Mouse (Mus musculus): Measurements from ENCODE around the gene Timp3.
"Not testable (repeated sequence)": the region's sequence is repeated elsewhere in the genome, so short reads cannot be mapped to it uniquely, and the experiment has no call there.

The Timp3 gene

DNA sequence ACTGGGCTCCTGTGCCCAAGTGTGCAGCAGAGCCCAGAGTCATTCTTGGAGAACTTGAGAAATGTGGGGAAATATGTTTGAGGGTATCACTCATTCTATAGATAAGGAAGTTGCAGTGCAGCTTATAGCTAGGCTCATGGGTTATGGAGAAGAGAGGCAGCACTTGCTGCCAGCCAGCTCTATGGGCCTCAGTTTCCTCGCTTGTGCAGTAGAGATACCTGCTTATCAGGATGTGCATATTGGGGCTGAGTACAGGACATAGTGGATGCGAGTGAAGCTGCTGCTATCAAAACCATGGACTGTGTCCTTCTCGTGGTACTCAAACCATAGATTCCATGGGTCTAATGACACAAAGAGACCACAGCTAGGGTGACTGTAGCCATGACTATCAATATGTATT, 52.3 kb downstream of the Timp3 start:
- DNase-seq (ENCODE audit: low read depth, low spot score), result no peak

DNA sequence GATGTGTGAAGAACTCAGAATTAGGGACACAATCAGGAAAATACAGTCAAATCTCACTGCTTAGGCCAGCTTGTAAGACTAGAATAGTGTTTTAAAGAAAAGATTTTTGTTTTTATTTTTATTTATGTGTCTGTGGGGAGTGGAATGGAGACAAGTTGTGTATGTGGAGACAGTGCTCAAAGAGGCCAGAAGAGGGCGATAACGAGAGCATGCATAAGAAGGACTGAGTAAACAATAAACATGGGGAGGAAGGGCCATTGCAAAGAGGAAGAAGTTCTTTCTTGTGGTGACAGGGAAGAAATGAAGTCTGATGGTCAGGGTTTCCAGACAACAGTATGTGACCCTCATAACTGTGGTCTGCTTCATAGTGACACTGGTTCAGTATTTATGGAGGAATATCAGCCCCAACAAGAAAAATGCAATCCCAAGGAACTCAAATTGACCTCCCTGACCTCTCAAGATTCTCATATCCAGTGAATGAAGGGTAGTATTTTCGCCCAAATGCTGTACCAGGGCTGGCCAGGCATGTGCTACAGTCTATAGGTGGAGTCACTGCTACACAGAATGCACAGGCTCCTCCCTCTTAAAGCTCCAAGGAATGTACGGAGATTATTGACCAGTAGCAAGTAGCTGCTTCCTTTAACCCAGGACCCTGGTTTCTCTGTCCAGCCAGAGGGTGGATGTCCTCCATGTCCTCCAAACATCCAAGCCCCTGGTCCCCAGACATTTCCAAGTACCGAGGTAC, 56.8 kb downstream of the Timp3 start:
- DNase-seq (ENCODE audit: low read depth, low spot score), result peak; percentile 37

DNA sequence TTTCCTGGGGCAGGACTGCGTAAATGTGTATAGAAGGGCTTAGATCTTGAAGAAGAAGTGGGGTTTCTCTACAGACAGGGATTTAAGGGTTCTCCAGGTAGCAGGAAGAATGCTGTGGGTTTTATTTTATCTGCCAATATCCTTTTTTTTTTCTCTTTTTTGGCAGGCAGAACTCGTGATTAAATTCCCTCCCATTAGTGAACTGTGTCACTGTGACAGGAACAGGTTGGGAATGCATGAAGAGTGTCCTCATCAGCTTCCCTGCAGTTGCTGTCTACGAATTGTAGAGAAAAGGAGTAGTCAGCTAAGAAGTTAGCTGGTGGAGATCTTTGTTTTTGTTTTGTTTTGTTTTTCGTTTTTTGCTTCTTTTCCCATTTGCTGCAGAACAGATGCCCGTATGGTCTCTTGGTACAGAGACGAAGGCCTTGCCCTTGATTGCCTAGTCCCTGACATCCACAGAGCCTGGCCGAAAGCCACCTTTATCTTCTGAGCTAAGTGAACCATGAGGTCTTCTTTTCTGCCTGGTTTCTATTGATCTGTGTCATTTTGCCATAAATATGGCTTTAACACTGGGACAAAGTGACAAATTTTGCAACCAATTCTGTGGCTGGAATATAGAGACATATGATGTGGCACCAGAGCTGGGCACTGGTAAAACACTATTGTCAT, 58.3 kb downstream of the Timp3 start:
- DNase-seq (ENCODE audit: low read depth, low spot score), result no peak

DNA sequence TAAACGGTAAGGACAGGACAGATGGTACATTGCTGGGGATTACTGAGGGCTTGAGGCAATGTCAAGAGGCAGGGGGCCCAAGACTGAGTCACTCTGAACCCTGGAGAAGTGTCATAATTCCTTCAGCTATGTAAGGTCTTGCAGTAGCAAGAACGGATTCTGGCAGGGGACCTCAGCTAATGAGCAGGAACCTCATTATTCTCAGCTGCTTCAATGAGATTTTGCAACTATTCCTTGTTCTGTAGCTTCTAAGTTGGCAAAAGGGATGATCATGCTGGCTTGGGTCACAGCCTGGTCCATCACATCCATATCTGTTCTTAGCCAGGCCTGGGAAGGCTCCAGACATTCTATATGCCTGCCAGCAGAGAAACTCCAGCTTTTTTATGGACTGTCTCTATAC, 59.0 kb downstream of the Timp3 start:
- DNase-seq (ENCODE audit: low read depth, low spot score), result no peak

DNA sequence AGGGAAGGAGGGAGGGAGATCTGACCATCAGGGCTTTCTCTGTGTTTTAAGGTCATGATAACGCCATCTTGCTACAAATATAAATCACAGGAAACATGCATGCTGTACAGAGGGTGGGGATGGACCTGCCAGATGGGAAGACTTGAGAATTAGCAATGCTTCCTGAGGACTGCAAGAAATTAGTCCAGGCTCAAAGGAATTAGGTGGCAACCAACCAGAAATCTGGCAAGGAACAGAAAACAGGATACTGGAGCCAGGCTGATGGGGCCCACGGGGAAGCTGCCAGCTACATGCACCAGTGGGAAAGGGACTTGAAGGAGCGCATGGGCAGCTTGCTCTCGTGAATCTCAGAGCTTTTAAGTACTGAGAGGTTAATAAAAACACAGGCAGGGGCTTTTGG, 59.5 kb downstream of the Timp3 start:
- DNase-seq (ENCODE audit: low read depth, low spot score), result no peak

DNA sequence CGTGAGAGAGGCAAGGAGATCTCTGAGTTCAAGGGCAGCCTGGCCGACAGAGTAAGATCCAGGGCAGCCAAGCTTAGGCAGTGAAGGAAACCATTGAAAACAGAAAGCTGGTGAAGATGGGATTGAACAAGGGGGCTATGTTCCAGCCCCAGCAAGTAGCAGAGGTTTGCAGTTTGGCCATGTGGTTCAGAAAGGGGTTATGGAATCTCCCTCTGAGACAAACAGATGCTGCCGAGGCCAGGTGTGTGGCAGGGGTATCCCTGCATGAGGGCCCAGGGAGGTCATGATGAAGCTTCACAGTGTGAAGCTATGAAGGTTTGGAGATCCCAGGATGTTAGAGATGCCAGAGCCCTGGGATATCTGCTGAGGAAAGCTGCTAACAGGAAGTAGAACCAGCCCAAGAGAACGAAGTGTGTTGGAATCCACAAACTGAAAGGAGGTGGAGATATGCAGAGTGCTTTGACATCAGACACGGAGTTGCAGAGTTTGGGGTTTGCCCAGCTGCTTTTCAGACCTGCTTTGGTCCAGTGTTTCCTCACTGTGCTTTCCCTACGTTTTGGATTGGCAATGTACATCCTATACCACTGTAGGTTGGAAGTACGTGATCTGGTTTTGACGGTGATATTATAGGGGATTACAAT, 63.6 kb downstream of the Timp3 start:
- no peak for DNase-seq (ENCODE audit: low read depth, low spot score)

DNA sequence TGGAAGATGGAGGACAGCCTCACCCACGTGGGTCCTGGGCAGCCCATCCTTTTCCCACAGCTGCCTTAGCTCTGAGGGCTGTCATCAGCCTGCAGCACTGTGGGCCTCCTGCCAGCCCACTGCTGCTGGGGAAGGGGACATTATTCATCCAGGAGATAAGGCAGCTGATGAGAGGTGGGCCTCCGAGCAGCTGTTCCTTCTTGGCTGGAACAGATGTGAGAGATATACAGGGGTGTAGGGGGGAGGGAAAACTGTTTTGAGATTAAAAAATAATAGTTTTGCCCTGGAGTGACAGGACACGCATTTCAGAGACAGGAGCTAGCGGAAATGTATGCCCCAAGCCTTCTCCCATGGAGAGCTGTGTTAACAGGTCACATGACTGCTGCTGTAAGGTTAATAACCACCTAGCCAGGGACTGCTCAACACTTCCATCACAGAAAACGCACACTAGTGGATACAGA, 65.5 kb downstream of the Timp3 start:
- no peak for DNase-seq (ENCODE audit: low read depth, low spot score)

DNA sequence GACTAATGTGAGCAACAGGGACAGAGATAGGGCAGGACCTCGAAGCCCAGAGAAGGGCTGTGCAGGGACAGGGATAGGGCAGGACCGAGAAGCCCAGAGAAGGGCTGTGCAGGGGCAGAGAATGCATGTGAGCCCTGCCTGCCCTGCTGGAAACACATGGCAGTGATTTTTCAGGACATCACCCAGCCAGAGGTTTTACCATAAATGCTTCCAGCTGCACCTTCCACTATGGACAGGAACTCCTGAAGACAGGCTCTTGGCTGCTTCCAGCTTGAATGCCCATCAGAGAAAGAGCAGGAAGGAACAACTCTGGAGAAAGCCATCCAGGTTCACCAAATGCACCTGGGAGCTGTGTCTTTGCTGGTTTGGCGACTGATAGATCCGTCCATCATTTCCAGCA, 67.2 kb downstream of the Timp3 start:
- no peak for DNase-seq (ENCODE audit: low read depth, low spot score)

DNA sequence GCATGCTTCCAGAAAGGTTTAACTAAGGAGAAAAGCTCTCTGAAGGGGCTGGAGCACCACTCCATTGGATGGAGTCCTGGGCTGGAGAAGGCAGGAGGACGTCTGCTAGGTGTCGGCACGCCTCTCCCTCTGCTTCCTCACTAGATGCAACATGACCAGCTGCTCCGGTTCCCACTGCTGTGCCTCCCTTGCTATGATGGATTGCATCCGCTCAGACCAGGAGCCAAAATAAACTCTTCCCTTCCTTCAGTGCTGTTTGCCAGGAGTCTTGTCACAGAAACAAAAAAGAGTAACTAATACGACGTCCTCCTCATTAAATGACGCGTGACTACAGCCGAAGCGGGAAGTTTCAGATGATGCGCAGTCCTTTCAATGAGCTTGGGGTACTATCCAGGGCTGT, 68.6 kb downstream of the Timp3 start:
- no peak for DNase-seq (ENCODE audit: low read depth, low spot score)

DNA sequence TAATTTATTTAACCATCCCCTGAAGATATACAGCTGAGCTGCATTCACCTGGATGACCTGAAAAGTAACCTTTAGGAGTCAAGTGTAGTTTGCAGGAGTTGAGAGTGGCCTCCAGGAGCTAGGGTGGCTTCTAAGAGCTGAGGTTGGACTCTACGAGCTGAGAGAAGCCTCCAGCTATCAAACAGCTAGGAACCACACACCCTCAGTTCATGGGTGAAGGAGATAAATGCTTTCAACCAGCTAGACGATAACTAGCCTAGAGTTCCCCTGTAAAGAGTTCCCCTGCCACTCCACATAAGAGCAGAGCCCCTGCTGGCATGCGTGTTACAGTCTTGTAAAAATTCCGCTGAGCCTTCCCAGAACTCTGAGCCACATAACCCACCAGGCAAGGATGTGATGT, 69.2 kb downstream of the Timp3 start:
- DNase-seq (ENCODE audit: low read depth, low spot score), result no peak

DNA sequence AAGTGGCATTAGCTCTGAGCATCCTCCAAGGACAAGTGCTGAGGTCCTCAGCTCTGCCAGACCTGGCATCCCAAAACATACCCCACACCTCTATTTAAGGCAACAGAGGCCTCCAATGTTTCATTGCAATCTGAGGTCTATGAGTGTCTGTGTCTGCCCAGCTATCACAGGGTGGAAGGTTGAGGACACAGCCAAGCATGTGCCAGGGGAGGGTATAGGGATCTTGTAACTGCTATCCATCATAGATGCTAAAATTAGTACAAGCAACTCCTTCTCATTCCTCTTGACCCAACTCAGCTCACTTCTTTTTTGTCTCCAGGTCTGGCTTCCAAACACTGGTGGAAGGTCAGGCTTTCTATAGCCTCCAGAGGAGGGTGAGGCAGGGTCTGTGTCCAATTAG, 71.4 kb downstream of the Timp3 start:
- DNase-seq (ENCODE audit: low read depth, low spot score), result no peak

DNA sequence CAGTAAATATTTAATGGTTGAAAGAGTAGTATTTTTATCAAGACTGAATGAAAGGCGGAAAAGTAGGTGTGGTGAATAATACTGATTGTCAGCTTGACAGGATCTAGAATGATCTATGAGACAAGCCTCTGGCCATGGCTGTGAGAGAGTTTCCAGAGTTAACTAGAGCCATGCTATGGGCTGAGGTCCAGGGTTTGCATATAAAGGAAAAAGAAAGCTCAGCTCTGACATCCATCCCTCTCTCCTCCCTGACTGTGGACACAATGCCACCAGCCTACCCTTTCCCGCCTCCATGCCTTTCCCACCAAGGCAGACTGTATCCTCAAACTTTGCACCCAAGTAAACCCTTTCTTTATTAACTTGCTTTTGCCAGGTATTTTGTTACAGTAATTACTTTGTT, 73.9 kb downstream of the Timp3 start:
- no peak for DNase-seq (ENCODE audit: low read depth, low spot score)

DNA sequence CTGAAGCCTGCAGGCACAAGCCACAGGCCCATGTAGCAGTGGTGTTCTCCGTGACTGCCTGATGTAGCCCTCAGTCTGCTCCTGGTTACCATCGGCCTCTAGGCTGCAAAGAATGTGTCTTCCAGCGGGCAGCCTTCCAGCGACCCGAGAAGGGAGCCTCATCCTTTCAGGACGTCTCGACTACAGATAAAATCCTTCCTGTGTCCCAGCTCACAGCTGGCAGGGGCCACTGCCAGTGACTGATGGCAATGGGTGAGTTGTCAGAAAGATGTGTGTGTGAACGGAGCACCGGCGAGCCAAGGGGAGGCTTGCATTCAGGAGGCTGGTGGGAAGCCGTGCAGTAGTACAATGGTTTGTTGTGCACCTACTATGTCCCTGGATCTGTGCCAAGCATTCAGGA, 75.7 kb downstream of the Timp3 start:
- DNase-seq (ENCODE audit: low read depth, low spot score), result no peak

DNA sequence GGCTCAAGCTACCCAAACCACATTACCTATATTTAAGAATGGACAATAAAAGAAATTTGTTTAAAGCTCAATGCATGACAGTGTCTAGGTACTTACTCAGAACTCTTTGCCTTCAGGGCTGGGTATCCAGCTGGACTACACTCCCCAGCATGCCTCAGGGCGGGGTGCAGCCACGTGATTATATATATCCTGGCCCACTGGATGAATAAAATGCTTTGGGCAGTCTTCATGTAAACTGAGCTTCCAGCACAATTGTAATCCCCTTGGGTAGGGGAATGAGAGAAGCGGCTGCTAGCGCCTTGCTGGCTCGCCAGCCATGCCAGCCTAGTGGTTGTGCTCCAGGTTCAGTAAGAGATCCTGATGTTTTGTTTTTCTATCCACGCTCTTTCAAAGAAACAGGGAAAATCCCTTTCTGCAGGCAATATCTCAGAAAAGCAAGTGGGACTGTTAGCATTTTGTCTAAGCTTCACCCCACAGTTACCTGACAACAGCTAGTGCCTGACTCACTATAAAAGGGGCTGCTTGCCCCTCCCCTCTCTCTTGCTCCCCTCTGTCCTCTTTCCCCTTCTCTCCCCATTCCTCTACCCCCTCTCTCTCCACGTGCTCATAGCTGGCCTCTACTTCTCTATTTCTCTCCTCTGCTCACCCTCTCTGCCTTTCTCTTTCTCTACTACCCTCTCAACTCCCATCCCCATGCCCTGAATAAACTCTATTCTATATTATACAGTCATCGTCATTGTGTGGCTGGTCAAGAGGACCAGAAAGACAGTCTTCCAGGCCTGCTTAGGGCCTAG, 76.4 kb downstream of the Timp3 start:
- no peak for DNase-seq (ENCODE audit: low read depth, low spot score)

DNA sequence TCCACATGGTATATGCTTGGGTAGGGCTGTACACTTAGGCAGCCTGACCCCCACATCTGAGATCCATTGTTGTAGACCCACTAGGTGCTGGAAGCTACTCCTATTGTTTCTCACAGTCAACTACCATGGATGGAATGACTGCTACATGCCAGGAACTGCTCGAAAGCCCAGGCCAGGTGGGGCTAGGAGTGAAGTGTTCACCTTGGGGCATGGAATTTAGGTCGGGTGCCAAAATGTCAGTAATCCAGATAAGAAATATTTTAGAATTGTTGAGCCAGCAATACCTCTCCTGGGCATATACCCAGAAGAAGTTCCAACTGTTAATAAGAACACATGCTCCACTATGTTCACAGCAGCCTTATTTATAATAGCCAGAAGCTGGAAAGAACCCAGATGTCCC, 78.6 kb downstream of the Timp3 start:
- DNase-seq (ENCODE audit: low read depth, low spot score), result not testable (repeated sequence)

DNA sequence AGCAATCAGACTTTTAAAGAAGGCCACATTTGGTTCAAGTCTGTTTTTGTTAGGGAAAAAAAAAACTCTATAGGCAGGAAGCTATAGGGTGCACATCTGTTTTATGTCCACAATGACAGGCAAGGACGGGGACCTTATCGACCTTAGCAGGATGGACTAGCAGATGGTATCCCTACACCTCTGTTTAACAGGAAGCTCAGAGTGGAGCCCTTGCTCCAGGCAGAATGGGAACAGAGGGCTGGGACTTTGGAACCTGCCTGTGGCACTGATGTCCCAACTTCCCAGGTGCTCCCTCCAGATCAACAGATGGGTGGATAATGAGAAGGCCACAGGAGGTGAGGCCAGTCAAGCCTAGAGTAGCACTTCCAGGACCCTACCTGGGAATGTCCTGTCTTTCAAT, 80.5 kb downstream of the Timp3 start:
- no peak for DNase-seq (ENCODE audit: low read depth, low spot score)

DNA sequence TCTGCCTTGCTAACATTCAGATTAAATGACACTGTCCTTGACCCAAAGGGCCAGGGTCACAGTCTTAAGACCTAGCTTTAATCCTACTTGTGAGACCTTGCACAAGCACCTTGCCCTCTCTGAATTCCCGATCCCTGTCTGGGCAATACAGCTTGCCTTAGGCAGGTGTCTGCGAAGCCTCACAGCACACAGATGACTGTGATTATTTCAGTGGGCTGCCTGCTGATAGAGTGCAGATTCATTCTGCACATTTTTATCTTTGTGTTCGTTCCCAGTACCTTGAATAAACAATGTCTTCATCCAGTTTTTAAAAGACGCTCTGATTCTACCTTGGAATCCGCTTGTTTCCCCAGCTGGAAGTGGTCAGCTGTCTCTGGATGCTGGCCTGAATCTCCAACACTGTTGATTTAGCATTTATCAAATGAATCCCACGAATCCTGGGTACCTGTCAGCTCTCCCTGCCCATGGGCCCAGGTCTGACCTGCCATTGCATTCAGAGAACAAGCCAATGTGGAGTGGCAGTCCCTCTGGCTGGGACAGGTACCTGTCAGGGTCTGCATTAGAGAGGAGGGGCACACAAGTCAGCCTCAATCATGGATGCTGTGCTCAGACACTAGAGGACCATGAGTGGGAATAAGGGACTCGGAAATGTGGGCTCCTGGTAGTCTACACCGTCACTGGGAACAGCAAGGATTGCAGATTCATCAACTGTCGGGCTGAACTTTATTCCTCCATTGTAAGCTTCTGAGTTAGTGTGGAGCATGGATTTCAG, 81.2 kb downstream of the Timp3 start:
- DNase-seq (ENCODE audit: low read depth, low spot score), result no peak

DNA sequence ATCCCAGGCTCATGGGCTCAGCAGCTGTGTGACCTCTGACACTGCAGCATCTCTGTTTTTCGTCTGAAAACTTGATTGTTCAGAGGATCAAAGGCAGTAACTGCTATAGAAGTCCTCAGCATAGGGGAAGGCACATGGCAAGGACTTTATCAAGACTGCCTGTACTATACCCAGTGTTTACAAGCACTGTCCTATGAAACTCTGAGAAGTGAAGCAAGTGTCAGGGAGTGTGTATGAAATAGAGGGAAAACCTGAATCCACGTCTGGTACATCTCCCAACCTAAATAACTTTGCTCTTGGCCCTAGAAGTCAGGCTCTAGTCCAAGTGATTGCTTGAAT, 81.7 kb downstream of the Timp3 start:
- no peak for DNase-seq (ENCODE audit: low read depth, low spot score)

DNA sequence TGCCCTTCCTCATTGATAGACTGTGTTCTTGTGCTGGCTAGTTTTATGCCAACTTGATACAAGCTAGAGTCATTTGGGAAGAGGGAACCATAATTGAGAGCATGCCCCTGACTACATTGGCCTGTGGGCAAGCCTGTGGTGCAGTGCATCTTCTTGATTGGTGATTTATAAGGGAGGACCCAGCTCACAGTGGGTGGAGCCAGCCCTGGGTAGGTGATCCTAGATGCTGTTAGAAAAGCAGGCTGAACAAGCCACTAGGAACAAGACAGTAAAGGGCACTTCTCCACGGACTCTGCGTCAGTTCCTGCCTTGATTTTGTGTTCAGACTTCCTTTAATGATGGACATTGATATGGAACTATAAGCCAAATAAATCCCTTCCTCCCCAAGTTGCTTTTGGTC, 84.5 kb downstream of the Timp3 start:
- no peak for DNase-seq (ENCODE audit: low read depth, low spot score)

DNA sequence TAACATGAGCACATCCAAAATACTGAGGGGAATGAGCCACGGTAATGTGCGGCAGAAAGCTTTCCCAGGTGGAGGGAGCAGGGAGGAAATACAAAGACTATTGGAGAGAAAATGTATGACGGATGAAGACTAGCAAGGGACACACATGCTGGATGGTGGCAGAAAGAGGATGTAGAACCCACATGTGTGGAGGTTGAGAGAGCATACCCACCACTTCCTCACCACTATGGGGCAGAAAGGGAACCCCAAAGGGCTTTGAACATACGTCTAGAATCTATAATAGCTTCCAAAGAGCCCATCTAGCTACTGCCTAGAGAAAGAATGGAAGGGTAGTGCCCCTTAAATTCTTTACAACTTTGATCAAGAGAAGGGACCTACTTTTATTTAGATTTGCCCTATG, 85.5 kb downstream of the Timp3 start:
- DNase-seq (ENCODE audit: low read depth, low spot score), result no peak

DNA sequence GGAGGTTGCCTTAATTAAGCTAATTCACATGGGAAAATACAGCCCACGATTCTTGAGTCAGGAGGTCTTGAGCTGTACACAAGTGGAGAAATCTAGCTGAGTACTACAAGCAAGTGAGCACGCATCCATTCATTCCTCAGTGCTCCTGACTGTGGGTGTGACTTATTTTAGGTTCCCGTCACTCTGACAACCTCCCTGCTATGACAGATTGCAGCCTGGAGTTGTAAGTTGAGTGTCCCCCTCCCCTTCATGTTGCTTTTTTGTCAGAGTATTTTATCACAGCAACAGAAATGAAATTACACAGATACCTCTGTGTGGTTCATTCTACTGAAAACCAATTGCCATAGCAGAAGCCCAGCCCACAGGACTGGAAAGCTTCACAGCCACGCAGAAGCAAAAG, 86.1 kb downstream of the Timp3 start:
- DNase-seq (ENCODE audit: low read depth, low spot score), result no peak

Measured in ES-CJ7 (cell line).